Comparison of ENCODE assay signal across 24 mouse cellular contexts in genomic region chr15:31243260-31243659, GRCm38 (mm10). TPM values are rescaled to one million over a fixed set of nuclear protein-coding genes. Genes with fewer than 3 reads are reported as not detected.
DNase-seq lines count a peak whose midpoint lies in the region; ATAC-seq and TF ChIP-seq lines count a peak whose summit lies in the region.
"Had no signal": no experiment of that assay in that cellular context is flagged by ENCODE, and none has a peak within 500 bp of the region (broad histone marks: within the 10 kb centered on the region; RNA-seq: fewer than 3 reads in every experiment).

No protein-coding gene starts in this region.

- no peak overlapping the region for H3K4me3 ChIP-seq in lung, postnatal 0 days (ENCODE audit: low read depth, low read length)
- no peak overlapping the region for H3K4me3 ChIP-seq in myocyte
- H3K4me3 ChIP-seq: forebrain, embryonic 10.5 days; forebrain, embryonic 13.5 days; heart, embryonic 12.5 days; heart, embryonic 15.5 days; hindbrain, embryonic 10.5 days; hindbrain, embryonic 13.5 days had no signal

- peak; percentile 34 for DNase-seq in lung, postnatal 0 days (ENCODE audit: low spot score)
- DNase-seq in lung, adult 18-20 months, result no peak
- no peak for DNase-seq in left cerebral cortex, adult 8-10 months (ENCODE audit: low spot score in 2 of 2)
- DNase-seq: adrenal gland, adult 2 months; adrenal gland, postnatal 14 days; cerebellum, adult 11 months; cerebellum, adult 8-10 months; cerebellum, postnatal 10 days; cerebellum, postnatal 36 days; gastrocnemius, postnatal 25 days; heart, adult 18-20 months; heart, postnatal 10 days; heart, postnatal 36 days had no signal

- H3K79me2 ChIP-seq in myocyte (ENCODE audit: control insufficient read depth, insufficient read depth), result peaks cover 43% of the 10 kb centered on the region

- no peaks in the 10 kb centered on the region for H3K9me3 ChIP-seq in lung, postnatal 0 days (ENCODE audit: low read length)
- H3K9me3 ChIP-seq: forebrain, embryonic 10.5 days; forebrain, embryonic 13.5 days; heart, embryonic 15.5 days; hindbrain, embryonic 10.5 days had no signal

- H3K27ac ChIP-seq in lung, postnatal 0 days (ENCODE audit: low read length), result no peak overlapping the region
- H3K27ac ChIP-seq: forebrain, embryonic 10.5 days; forebrain, embryonic 13.5 days; heart, embryonic 15.5 days; hindbrain, embryonic 10.5 days; hindbrain, embryonic 13.5 days had no signal

- H3K4me1 ChIP-seq in lung, postnatal 0 days (ENCODE audit: insufficient read depth, low read depth, low read length), result no peaks in the 10 kb centered on the region
- H3K4me1 ChIP-seq: forebrain, embryonic 13.5 days had no signal

- H3K27me3 ChIP-seq in lung, postnatal 0 days (replicated peaks; ENCODE audit: insufficient read depth, low read length), result no peaks in the 10 kb centered on the region
- H3K27me3 ChIP-seq in myocyte (ENCODE audit: control insufficient read depth, insufficient read depth, insufficient read length), result no peaks in the 10 kb centered on the region
- H3K27me3 ChIP-seq: forebrain, embryonic 13.5 days; heart, embryonic 12.5 days; heart, embryonic 15.5 days; hindbrain, embryonic 13.5 days had no signal

- no peak overlapping the region for H3K9ac ChIP-seq in lung, postnatal 0 days (replicated peaks; ENCODE audit: low read depth)
- H3K9ac ChIP-seq: forebrain, embryonic 13.5 days; heart, embryonic 12.5 days; heart, embryonic 15.5 days; hindbrain, embryonic 13.5 days had no signal

- peaks cover 3% of the 10 kb centered on the region; the same call in 1 of the 2 replicates for H3K36me3 ChIP-seq in lung, postnatal 0 days (ENCODE audit: insufficient read depth, low read length)
- peaks cover 46% of the 10 kb centered on the region for H3K36me3 ChIP-seq in myocyte (ENCODE audit: control insufficient read depth, insufficient read depth)

- TF ChIP-seq CTCF in lung, postnatal 0 days (IDR thresholded peaks at IDR 0.05), result no peak

- WGBS in lung, postnatal 0 days, result 58% methylated on average over 10 of the region's 10 CpGs

- H3ac ChIP-seq in myocyte (ENCODE audit: control insufficient read depth, insufficient read length), result no peak overlapping the region

- peak; percentile 80 for TF ChIP-seq EP300 in lung, postnatal 0 days (IDR thresholded peaks at IDR 0.05)

- H3K4me2 ChIP-seq in lung, postnatal 0 days (replicated peaks; ENCODE audit: low read depth, low read length), result no peak overlapping the region
- peak overlapping the region; percentile 16 for H3K4me2 ChIP-seq in myocyte (ENCODE audit: low read depth)
- H3K4me2 ChIP-seq: forebrain, embryonic 13.5 days; heart, embryonic 12.5 days; heart, embryonic 15.5 days; hindbrain, embryonic 13.5 days had no signal

- no peak for TF ChIP-seq POLR2A in myocyte (IDR thresholded peaks at IDR 0.05; ENCODE audit: insufficient read length, low read depth)

- peak; percentile 57 for ATAC-seq in lung, postnatal 0 days
- peak; percentile 20; the same call in 1 of the 2 replicates for ATAC-seq in common myeloid progenitor, adult 5-6 weeks (replicated peaks; ENCODE audit: low read depth, poor library complexity, severe bottlenecking)
- 0 out of 2 replicates have a peak, but pooled peaks have one; percentile 20 for ATAC-seq in megakaryocyte, adult 5-6 weeks (ENCODE audit: poor library complexity, severe bottlenecking)
- ATAC-seq: CD4-positive, CD25-positive, alpha-beta regulatory T cell, adult 4 months; forebrain, embryonic 13.5 days; hindbrain, embryonic 16.5 days had no signal

TF ChIP-seq in myocyte, 11 proteins besides CTCF, POLR2A, EP300 and RAD21:
- TF ChIP-seq POLR2AphosphoS2 (IDR thresholded peaks at IDR 0.05; ENCODE audit: insufficient read length, low read depth) (no peak), USF1 (IDR thresholded peaks at IDR 0.05; ENCODE audit: low read depth) (no peak), MYOG (IDR thresholded peaks at IDR 0.05; ENCODE audit: control insufficient read depth in 1 of 3, insufficient read depth in 1 of 3, insufficient read length in 2 of 3, low read depth in 2 of 3) (no peak), MYOD1 (IDR thresholded peaks at IDR 0.05; ENCODE audit: control insufficient read depth in 1 of 3, insufficient read length in 2 of 3, low read depth in 2 of 3) (no peak)

RNA-seq across cellular contexts. Expression of gene Dap, which starts 19.1 kb away (rescaled TPM):
- 127 and 148 TPM in 2 replicates for polyA plus RNA-seq in lung, postnatal 0 days (2015; fragmentation: Nextera tagmentation; extraction: Ambion mirVana)
- 49.1 and 67.8 TPM in 2 replicates for total RNA-seq in common myeloid progenitor, adult 5-6 weeks (2017)
- total RNA-seq in megakaryocyte, adult 5-6 weeks (2015), result 91.4 and 97.3 TPM in 2 replicates
- total RNA-seq in megakaryocyte, adult 5-6 weeks (2017), result 63.1 and 66.6 TPM in 2 replicates
- polyA plus RNA-seq in myocyte (2012; fragmentation: generic; extraction: Trizol), result 417 TPM
- 10 to 100 TPM in 1 of 4 experiments, 1 to 10 TPM in 3; 6.2 to 10.0 (median 7.5) TPM for total RNA-seq in left cerebral cortex, adult 8-10 months (2022)
